Mouse (Mus musculus) heart, postnatal 25 days (tissue): ENCODE data around the gene Wdr82. TPM values are rescaled to one million over a fixed set of nuclear protein-coding genes. Genes with fewer than 3 reads are reported as not detected.

Source experiments
- DNase-seq: peaks from one replicate; pipeline ENCODE4 v3.0.0; 2022; ENCODE audit warnings: low spot score
- intact Hi-C: fragments of 180-260 bp; cut with DNase I; formaldehyde crosslinking; loops from one replicate; pipeline ENCODE4 v1.15.1; 2025
- total RNA-seq, 2 experiments: library from RNA; stranded (reverse); gene quantifications; 2 replicates each; pipeline ENCODE4 v1.2.3; 2021

Wdr82 gene
- total RNA-seq, 2 experiments from 2014 or later = 42.6 to 45.8 TPM

- DNase-seq = no peak
- intact Hi-C loops = loop anchor here (5.0 kb wide), 1 partner anchor 65 kb away; no protein-coding TSS in a partner anchor
Measured at GRCm38 (mm10) chr9:106212594-106212981, 41.9 kb downstream of the Wdr82 start.

- DNase-seq = no peak
- intact Hi-C loops = no loop called here
Measured at GRCm38 (mm10) chr9:106215341-106216125, 44.8 kb downstream of the Wdr82 start.

- intact Hi-C loops = no loop called here
Measured at GRCm38 (mm10) chr9:106216971-106217370, 46.2 kb downstream of the Wdr82 start.

GRCm38 (mm10) chr9:106220894-106221523 is 50.3 kb downstream of the Wdr82 start:
- no peak for DNase-seq
- intact Hi-C loops = no loop called here

More at GRCm38 (mm10) chr9:106216971-106217370, 46.2 kb downstream of the Wdr82 start:
- no peak for DNase-seq

GRCm38 (mm10) chr9:106222261-106222851 is 51.6 kb downstream of the Wdr82 start, which contains the start of gene Tlr9:
Tlr9 (plus strand) TSS chr9:106222598.
- no peak for DNase-seq
- intact Hi-C loops = no loop called here

GRCm38 (mm10) chr9:106222994-106223393 is 52.3 kb downstream of the Wdr82 start:
- no peak for DNase-seq
- intact Hi-C loops = no loop called here

GRCm38 (mm10) chr9:106225469-106226150 is 54.9 kb downstream of the Wdr82 start:
- no peak for DNase-seq
- intact Hi-C loops = no loop called here

- no peak for DNase-seq
- intact Hi-C loops = no loop called here
Measured at GRCm38 (mm10) chr9:106226151-106226682, 55.5 kb downstream of the Wdr82 start.

- no peak for DNase-seq
- intact Hi-C loops = no loop called here
Measured at GRCm38 (mm10) chr9:106227790-106228429, 57.2 kb downstream of the Wdr82 start.

- intact Hi-C loops = no loop called here
- DNase-seq = no peak
Measured at GRCm38 (mm10) chr9:106230051-106230733, 59.5 kb downstream of the Wdr82 start.

GRCm38 (mm10) chr9:106230734-106231106 is 60.0 kb downstream of the Wdr82 start:
- DNase-seq = no peak
- intact Hi-C loops = no loop called here

- intact Hi-C loops = no loop called here
- DNase-seq = no peak
Measured at GRCm38 (mm10) chr9:106231220-106231619, 60.5 kb downstream of the Wdr82 start.

- intact Hi-C loops = no loop called here
- no peak for DNase-seq
Measured at GRCm38 (mm10) chr9:106231816-106232215, 61.1 kb downstream of the Wdr82 start.

- DNase-seq = no peak
- intact Hi-C loops = no loop called here
Measured at GRCm38 (mm10) chr9:106232956-106233355, 62.2 kb downstream of the Wdr82 start.

- intact Hi-C loops = no loop called here
- DNase-seq = no peak
Measured at GRCm38 (mm10) chr9:106233953-106234352, 63.2 kb downstream of the Wdr82 start.

- peak; percentile 33 for DNase-seq
- intact Hi-C loops = no loop called here
Measured at GRCm38 (mm10) chr9:106235194-106235830, 64.6 kb downstream of the Wdr82 start.

GRCm38 (mm10) chr9:106236156-106236817 is 65.6 kb downstream of the Wdr82 start:
- DNase-seq = no peak
- intact Hi-C loops = no loop called here

- DNase-seq = no peak
- intact Hi-C loops = no loop called here
Measured at GRCm38 (mm10) chr9:106236818-106237211, 66.1 kb downstream of the Wdr82 start.
